Mouse (Mus musculus) stomach, postnatal 0 days (tissue): Measurements from ENCODE around the gene Inpp5e.

ENCODE experiments used
- CTCF ChIP-seq: IDR thresholded peaks from 2 replicates; pipeline ENCODE4 v1.5.1; 2016; ENCODE audit warnings: antibody characterized with exemption, low read depth, mild to moderate bottlenecking, moderate library complexity
- EP300 ChIP-seq: optimal IDR thresholded peaks from 2 replicates; pipeline ENCODE3; 2016; ENCODE audit warnings: antibody characterized with exemption

DNA sequence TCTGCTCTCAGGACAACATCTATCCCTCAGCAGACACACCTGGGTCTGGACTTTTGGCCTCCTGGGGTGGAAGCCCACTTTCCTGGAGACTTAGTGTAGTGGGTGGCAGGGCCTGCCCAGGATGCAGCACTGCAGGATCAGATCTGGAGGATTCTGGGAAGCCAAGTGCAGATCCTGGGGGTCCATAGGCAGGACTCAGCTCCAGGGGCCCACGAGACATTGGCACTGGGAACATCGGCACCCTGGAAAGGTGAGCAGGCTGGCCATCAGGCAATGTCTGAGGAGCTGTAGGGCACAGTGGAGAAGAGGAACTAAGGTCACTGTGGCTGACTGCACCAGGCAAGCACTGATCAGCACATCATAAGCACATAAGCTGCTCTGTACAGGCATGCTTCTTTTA, 13.0 kb upstream of the Inpp5e start:
- TF ChIP-seq CTCF (no peak), EP300 (no peak)
